Mouse (Mus musculus) heart, embryonic 16.5 days (tissue): Measurements from ENCODE around the gene Gpatch8. TPM values are rescaled to one million over a fixed set of nuclear protein-coding genes. Genes with fewer than 3 reads are reported as not detected.

Experiments
- ATAC-seq: fragments of 200-750 bp; cut with Nextera tagmentation; replicated peaks from 2 replicates; pipeline ENCODE4 v1.8.0; 2017; ENCODE audit warnings: moderate number of reproducible peaks; ENCODE audit not compliant: insufficient read depth, low FRiP score; ENCODE audit errors: extremely low read depth
- H3K27ac ChIP-seq: fragments of 300-500 bp; sonication (generic); 2 replicates; pipeline ENCODE4 v1.5.1; 2014; ENCODE audit warnings: mild to moderate bottlenecking, low read length, control low read depth, moderate library complexity
- H3K27me3 ChIP-seq: fragments of 300-500 bp; sonication (generic); 2 replicates; pipeline ENCODE4 v1.6.1; 2014; ENCODE audit warnings: low read length, mixed read lengths; ENCODE audit not compliant: control insufficient read depth, insufficient read depth
- H3K36me3 ChIP-seq: fragments of 300-500 bp; sonication (generic); 2 replicates; pipeline ENCODE4 v1.6.1; 2014; ENCODE audit not compliant: control insufficient read depth, insufficient read depth
- H3K4me1 ChIP-seq: fragments of 300-500 bp; sonication (generic); 2 replicates; pipeline ENCODE4 v1.6.1; 2014; ENCODE audit warnings: low read length, mixed read lengths; ENCODE audit not compliant: control insufficient read depth, insufficient read depth
- H3K4me2 ChIP-seq: fragments of 300-500 bp; sonication (generic); 2 replicates; pipeline ENCODE4 v1.6.1; 2014; ENCODE audit warnings: low read depth, mild to moderate bottlenecking, control low read depth, low read length
- H3K4me3 ChIP-seq: fragments of 300-500 bp; sonication (generic); 2 replicates; pipeline ENCODE4 v1.5.1; 2014; ENCODE audit warnings: mild to moderate bottlenecking, control low read depth, low read length
- H3K9ac ChIP-seq: fragments of 300-500 bp; sonication (generic); 2 replicates; pipeline ENCODE4 v1.6.1; 2014; ENCODE audit warnings: low read length, control low read depth
- H3K9me3 ChIP-seq: fragments of 300-500 bp; sonication (generic); replicated peaks from 2 replicates; pipeline ENCODE4 v1.6.1; 2016; ENCODE audit warnings: low read length; ENCODE audit not compliant: control insufficient read depth
- WGBS: fragments of 180-500 bp; shearing (Covaris S2); extraction: QIAGEN DNeasy Blood & Tissue Kit; methylation state at CpG from one replicate; pipeline ENCODE4 v1.1.7; 2014; 5-methylcytosine and 5-hydroxymethylcytosine counted together
- polyA plus RNA-seq: library from polyadenylated mRNA; unstranded; fragments of >200 nt; fragmentation: Nextera tagmentation; extraction: Ambion mirVana; gene quantifications from 2 replicates; pipeline ENCODE4 v1.2.1, GENCODE M21; 2015

Gpatch8 gene
- polyA plus RNA-seq, 1 experiment from 2014 or later = 39.2 TPM

DNA sequence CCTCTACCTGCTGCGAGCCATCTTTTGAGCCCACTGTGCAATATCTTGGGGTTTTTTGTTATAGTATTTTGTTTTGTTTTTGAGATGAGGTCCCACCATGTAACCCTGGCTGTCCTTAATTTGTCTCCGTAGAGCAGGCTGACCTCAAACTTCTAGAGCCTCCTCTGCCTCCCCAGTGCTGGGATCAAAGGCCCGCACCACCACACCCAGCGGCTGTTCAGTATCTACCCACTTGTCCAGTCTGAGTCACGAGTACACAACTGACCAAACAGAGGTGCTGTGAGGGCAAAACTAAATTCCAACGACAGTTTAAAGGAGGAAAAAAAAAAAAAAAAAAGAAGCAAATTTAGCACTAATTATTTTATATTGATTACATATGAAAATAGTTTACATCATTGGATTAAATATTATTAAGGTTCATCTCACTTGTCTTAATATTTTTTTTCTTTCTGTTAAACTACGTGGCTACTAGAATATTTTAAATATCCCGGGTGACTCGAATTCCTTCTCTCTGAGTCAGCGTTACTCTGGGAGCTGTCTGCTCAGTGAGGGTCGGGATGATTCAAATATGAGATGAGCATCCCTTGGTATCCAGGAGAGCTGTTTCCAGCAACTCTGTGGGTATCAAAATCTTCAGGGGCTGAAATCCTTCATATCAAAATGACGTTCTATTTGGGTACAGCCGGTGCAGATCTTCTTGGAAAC lies 20.0 kb upstream of the Gpatch8 start:
- Histone ChIP-seq H3K27me3 (no peaks in the 10 kb centered on the region), H3K4me1 (peaks cover 3% of the 10 kb centered on the region; the same call in 1 of the 2 replicates), H3K36me3 (no peaks in the 10 kb centered on the region), H3K9ac (no peak overlapping the region), H3K27ac (no peak overlapping the region), H3K4me2 (no peak overlapping the region), H3K4me3 (no peak overlapping the region), H3K9me3 (no peaks in the 10 kb centered on the region)
- ATAC-seq = no peak
- WGBS = 33% methylated on average over 13 of the region's 13 CpGs

DNA sequence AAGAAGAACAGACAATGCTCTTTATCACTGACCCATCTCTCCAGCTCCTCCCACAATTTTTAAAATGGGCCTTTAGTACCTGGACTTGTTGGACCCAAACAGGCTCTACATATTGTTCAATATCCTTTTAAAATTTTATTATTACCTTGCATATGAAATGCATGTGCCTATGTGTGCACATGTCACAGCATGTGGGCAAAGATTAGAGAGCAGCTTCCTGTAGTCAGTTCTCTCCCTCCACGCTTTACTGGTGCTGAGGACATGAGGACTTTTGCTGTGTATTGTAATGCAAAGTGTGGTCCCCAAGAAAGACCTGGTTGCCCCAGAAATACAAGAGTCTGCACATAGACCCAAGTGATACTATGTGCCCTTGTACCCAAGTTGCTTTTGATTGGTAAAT lies 18.8 kb upstream of the Gpatch8 start:
- Histone ChIP-seq H3K4me3 (no peak overlapping the region), H3K4me2 (no peak overlapping the region), H3K27ac (no peak overlapping the region), H3K36me3 (no peaks in the 10 kb centered on the region), H3K9ac (no peak overlapping the region), H3K27me3 (no peaks in the 10 kb centered on the region), H3K4me1 (0 out of 2 replicates have a peak, but pooled peaks cover 3% of the 10 kb centered on the region), H3K9me3 (no peaks in the 10 kb centered on the region)
- 80% methylated on average over 1 of the region's 1 CpGs for WGBS
- no peak for ATAC-seq

DNA sequence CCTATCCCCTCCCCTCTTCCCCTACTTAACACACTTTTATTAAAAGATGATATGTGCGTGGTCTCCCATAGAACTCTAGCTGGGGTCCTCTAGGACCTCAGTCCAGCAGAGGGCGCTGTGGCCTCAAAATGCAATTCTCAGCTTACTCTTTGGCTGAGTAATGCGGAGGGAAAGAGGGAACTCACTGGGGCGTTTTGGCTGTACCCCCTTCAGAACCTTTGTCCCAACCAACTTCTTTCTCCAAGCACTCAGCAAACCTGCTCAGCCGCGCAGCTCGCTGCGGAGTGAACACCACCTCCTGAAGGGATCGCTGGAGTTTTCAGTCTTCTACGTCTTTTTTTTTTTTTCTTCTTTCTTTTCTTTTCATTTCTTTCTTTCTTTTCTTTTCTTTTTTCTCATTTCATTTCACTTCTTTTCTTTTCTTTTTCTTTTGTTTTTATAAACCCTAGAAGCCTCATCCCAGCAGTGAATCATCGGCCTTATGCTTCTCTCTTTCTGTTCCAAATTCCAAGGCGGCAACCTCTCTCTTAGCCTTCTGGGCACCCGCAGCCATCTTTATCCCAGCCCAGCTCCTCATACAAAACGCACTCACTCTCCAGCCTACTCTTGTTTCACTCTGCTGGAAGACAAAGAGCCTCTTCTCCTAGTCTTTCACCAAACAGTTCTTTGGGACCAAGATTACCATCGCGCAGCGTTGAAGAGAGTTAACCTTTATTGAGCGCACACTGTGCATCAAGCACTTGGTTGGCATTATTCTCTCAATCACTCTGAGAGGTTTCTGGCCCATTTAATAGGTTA lies 16.9 kb upstream of the Gpatch8 start:
- H3K9ac ChIP-seq = peak overlapping the region; percentile 77
- no peaks in the 10 kb centered on the region for H3K27me3 ChIP-seq
- H3K4me3 ChIP-seq = peak overlapping the region; percentile 62
- H3K36me3 ChIP-seq = no peaks in the 10 kb centered on the region
- no peaks in the 10 kb centered on the region for H3K9me3 ChIP-seq
- H3K27ac ChIP-seq = no peak overlapping the region
- 15% methylated on average over 18 of the region's 18 CpGs for WGBS
- 0 out of 2 replicates have a peak, but pooled peaks have one; percentile 69 for ATAC-seq
- H3K4me2 ChIP-seq = peak overlapping the region; percentile 84
- H3K4me1 ChIP-seq = no peaks in the 10 kb centered on the region

DNA sequence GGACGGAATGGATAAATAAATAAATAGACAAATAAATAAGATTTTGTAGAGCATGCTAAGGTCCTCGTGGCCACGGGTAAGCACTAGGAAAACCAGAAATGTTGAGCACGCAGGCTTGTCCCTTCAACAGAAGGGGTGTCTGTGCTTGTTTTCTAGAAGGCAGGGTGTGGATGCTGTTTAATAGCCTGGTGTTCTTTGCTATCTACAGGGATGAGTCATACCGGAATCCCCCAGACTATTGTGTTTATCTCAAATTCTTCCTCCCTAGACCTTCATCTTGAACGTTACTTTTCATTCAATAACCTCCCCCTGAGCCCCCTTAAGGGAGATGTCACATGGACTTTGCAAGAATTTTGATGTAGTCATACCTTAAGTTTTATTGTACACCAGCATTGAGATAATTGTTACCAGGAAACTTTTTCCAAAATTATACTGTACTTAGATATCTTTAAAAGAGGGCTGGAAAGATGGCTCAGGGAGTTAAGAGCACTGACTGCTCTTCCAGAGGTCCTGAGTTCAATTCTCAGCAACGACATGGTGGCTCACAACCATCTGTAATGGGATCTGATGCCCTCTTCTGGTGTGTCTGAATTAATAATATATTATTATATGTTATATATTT lies 12.7 kb upstream of the Gpatch8 start:
- H3K9ac ChIP-seq = no peak overlapping the region
- H3K4me1 ChIP-seq = 0 out of 2 replicates have a peak, but pooled peaks cover 3% of the 10 kb centered on the region
- H3K9me3 ChIP-seq = no peaks in the 10 kb centered on the region
- no peaks in the 10 kb centered on the region for H3K27me3 ChIP-seq
- no peak overlapping the region for H3K4me2 ChIP-seq
- no peak overlapping the region for H3K27ac ChIP-seq
- H3K4me3 ChIP-seq = no peak overlapping the region
- ATAC-seq = no peak
- H3K36me3 ChIP-seq = no peaks in the 10 kb centered on the region
- 64% methylated on average over 7 of the region's 7 CpGs for WGBS

DNA sequence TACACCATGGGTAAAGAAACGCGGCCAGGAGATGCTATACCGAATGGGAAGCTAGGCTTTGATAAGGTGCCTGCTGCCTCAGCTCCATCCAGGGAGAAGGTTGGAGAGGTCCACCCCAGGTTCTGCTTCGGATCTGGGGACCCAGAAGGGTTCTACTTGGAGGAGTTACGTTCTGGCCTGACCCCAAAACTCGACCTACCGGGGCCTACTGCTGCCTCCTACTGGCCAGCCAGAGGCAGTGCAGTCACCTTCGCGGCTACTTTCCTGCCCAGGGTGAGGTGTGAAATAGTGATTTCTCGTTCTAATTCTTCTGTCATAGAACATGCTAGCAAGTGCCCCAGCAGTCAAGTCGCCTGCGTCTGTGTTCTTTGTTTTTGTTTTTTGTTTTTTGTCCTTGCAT lies 12.0 kb upstream of the Gpatch8 start:
- Histone ChIP-seq H3K4me3 (no peak overlapping the region), H3K9me3 (no peaks in the 10 kb centered on the region), H3K27ac (no peak overlapping the region), H3K36me3 (no peaks in the 10 kb centered on the region), H3K4me2 (no peak overlapping the region), H3K4me1 (0 out of 2 replicates have a peak, but pooled peaks cover 3% of the 10 kb centered on the region), H3K9ac (no peak overlapping the region), H3K27me3 (no peaks in the 10 kb centered on the region)
- no peak for ATAC-seq
- WGBS = 73% methylated on average over 12 of the region's 12 CpGs

DNA sequence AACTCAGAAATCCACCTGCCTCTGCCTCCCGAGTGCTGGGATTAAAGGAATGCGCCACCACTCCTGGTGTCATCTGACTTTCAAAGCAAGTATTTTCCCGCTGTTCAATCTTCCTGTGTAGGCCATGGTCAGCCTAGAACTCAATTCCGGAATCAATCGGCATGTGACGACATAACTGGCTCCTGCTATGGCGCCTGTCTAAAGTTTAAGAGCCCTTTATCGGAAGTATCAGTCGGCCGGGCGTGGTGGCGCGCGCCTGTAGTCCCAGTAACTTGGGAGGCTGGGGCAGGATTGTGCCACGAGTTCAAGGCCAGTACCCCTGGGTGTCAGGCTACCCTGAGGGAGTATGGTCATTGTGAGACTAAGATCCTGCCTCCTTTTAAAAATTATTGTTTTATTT lies 11.5 kb upstream of the Gpatch8 start:
- 0 out of 2 replicates have a peak, but pooled peaks cover 3% of the 10 kb centered on the region for H3K4me1 ChIP-seq
- no peaks in the 10 kb centered on the region for H3K9me3 ChIP-seq
- H3K4me3 ChIP-seq = no peak overlapping the region
- H3K27ac ChIP-seq = no peak overlapping the region
- WGBS = 94% methylated on average over 15 of the region's 15 CpGs
- no peak overlapping the region for H3K9ac ChIP-seq
- no peaks in the 10 kb centered on the region for H3K36me3 ChIP-seq
- H3K4me2 ChIP-seq = no peak overlapping the region
- no peaks in the 10 kb centered on the region for H3K27me3 ChIP-seq
- ATAC-seq = no peak

DNA sequence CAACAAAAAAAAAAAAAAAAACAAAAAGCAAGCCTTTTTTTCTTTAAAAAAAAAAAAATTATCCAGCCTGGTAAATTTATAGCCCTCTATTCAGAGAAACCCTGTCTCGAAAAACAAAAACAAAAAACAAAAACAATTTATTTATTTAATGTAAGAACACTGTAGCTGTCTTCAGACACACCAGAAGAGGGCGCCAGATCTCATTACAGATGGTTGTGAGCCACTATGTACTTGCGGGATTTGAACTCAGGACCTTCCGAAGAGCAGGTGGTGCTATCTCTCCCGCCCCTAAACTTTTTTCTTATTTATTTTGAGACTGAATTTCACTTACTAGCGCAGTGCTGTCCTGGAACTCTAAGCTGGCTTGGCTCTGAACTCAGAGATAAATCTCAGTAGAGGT lies 11.0 kb upstream of the Gpatch8 start:
- Histone ChIP-seq H3K27me3 (no peaks in the 10 kb centered on the region), H3K9ac (no peak overlapping the region), H3K4me3 (no peak overlapping the region), H3K4me2 (no peak overlapping the region), H3K4me1 (0 out of 2 replicates have a peak, but pooled peaks cover 3% of the 10 kb centered on the region), H3K27ac (no peak overlapping the region), H3K9me3 (no peaks in the 10 kb centered on the region), H3K36me3 (no peaks in the 10 kb centered on the region)
- ATAC-seq = no peak
- 83% methylated on average over 6 of the region's 6 CpGs for WGBS

DNA sequence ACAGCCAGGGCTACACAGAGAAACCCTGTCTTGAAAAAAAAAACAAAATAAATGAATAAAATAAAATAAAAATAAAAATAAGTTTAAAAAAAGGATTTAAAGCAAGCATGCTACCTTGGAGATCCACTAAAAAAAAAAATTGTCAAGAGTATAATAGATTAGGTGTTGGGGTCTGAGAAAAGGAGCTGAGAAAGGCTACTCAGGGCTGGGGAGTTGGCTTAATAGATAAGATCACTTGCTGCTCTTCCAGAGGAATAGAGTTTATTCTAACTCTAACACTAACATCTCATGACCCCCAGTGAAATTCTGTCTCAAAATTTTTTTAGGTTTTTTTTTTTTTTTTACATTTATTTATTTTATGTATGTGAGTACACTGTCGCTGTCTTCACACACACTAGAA lies 10.1 kb upstream of the Gpatch8 start:
- H3K27me3 ChIP-seq = no peaks in the 10 kb centered on the region
- ATAC-seq = no peak
- no peak overlapping the region for H3K4me3 ChIP-seq
- H3K27ac ChIP-seq = no peak overlapping the region
- 97% methylated on average over 1 of the region's 1 CpGs for WGBS
- 0 out of 2 replicates have a peak, but pooled peaks cover 3% of the 10 kb centered on the region for H3K4me1 ChIP-seq
- no peak overlapping the region for H3K4me2 ChIP-seq
- no peaks in the 10 kb centered on the region for H3K9me3 ChIP-seq
- no peaks in the 10 kb centered on the region for H3K36me3 ChIP-seq
- H3K9ac ChIP-seq = no peak overlapping the region

DNA sequence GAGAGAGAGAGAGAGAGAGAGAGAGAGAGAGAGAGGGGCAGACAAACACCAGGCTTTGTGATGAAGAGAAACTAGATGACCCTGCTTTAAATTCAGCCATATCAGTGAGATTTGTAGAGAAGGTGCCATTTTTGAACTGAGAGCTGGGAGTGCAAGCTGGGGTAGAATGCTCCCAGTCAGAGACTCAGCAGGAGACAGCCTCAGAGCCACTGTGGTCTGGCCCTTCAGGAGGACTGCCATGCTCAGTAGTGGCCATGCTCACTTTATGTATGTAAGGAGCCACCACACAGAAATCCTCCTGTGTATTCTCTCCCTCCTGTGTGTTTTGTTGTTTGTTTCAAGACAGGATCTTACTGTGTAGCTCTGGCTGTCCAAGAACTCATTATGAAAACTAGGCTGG lies 9.5 kb upstream of the Gpatch8 start:
- H3K9ac ChIP-seq = no peak overlapping the region
- H3K4me1 ChIP-seq = 0 out of 2 replicates have a peak, but pooled peaks cover 3% of the 10 kb centered on the region
- H3K27ac ChIP-seq = peak overlapping the region; percentile 20; the same call in 1 of the 2 replicates
- H3K27me3 ChIP-seq = no peaks in the 10 kb centered on the region
- H3K4me3 ChIP-seq = no peak overlapping the region
- peak overlapping the region; percentile 42 for H3K4me2 ChIP-seq
- H3K36me3 ChIP-seq = no peaks in the 10 kb centered on the region
- ATAC-seq = no peak
- H3K9me3 ChIP-seq = no peaks in the 10 kb centered on the region
